Mouse (Mus musculus): Measurements from ENCODE around the gene Cacng2. TPM values are rescaled to one million over a fixed set of nuclear protein-coding genes. Genes with fewer than 3 reads are reported as not detected.
"Not testable (repeated sequence)": the region's sequence is repeated elsewhere in the genome, so short reads cannot be mapped to it uniquely, and the experiment has no call there.

Gene Cacng2
- polyA plus RNA-seq, 1 experiment from 2014 or later = 0.10 TPM

GRCm38 (mm10) chr15:78045314-78045713 is 74.5 kb downstream of the Cacng2 start:
- no peak overlapping the region for H3K4me3 ChIP-seq (replicated peaks)
- H3K9me3 ChIP-seq = no peaks in the 10 kb centered on the region
- no peak overlapping the region for H3K4me2 ChIP-seq (replicated peaks)
- no peak overlapping the region for H3K9ac ChIP-seq
- H3K36me3 ChIP-seq = no peaks in the 10 kb centered on the region
- no peak overlapping the region for H3K27ac ChIP-seq
- WGBS = 69% methylated on average over 7 of the region's 7 CpGs
- H3K4me1 ChIP-seq (replicated peaks) = no peaks in the 10 kb centered on the region
- no peak for ATAC-seq
- 0 out of 2 replicates have a peak, but pooled peaks cover 3% of the 10 kb centered on the region for H3K27me3 ChIP-seq (replicated peaks)

- no peaks in the 10 kb centered on the region for H3K36me3 ChIP-seq
- no peak overlapping the region for H3K4me2 ChIP-seq (replicated peaks)
- H3K27me3 ChIP-seq (replicated peaks) = 0 out of 2 replicates have a peak, but pooled peaks cover 3% of the 10 kb centered on the region
- H3K27ac ChIP-seq = no peak overlapping the region
- H3K4me1 ChIP-seq (replicated peaks) = no peaks in the 10 kb centered on the region
- H3K9me3 ChIP-seq = no peaks in the 10 kb centered on the region
- ATAC-seq = no peak
- H3K9ac ChIP-seq = no peak overlapping the region
- no peak overlapping the region for H3K4me3 ChIP-seq (replicated peaks)
- WGBS = 69% methylated on average over 6 of the region's 6 CpGs
These were observed 75.0 kb downstream of the Cacng2 start for GRCm38 (mm10) chr15:78044826-78045225.

GRCm38 (mm10) chr15:78042706-78043105 is 77.1 kb downstream of the Cacng2 start:
- no peak overlapping the region for H3K4me3 ChIP-seq (replicated peaks)
- WGBS = 91% methylated on average over 8 of the region's 8 CpGs
- H3K27ac ChIP-seq = no peak overlapping the region
- no peak for ATAC-seq
- H3K27me3 ChIP-seq (replicated peaks) = 0 out of 2 replicates have a peak, but pooled peaks cover 3% of the 10 kb centered on the region
- no peak overlapping the region for H3K4me2 ChIP-seq (replicated peaks)
- H3K9ac ChIP-seq = no peak overlapping the region
- H3K4me1 ChIP-seq (replicated peaks) = no peaks in the 10 kb centered on the region
- H3K9me3 ChIP-seq = no peaks in the 10 kb centered on the region
- no peaks in the 10 kb centered on the region for H3K36me3 ChIP-seq

- no peak for ATAC-seq
- no peak overlapping the region for H3K27ac ChIP-seq
- no peak overlapping the region for H3K9ac ChIP-seq
- no peaks in the 10 kb centered on the region for H3K9me3 ChIP-seq
- no peak overlapping the region for H3K4me3 ChIP-seq (replicated peaks)
- H3K27me3 ChIP-seq (replicated peaks) = 0 out of 2 replicates have a peak, but pooled peaks cover under 1% of the 10 kb centered on the region
- no peaks in the 10 kb centered on the region for H3K36me3 ChIP-seq
- H3K4me1 ChIP-seq (replicated peaks) = no peaks in the 10 kb centered on the region
- 85% methylated on average over 10 of the region's 10 CpGs for WGBS
- H3K4me2 ChIP-seq (replicated peaks) = no peak overlapping the region
These were observed 82.2 kb downstream of the Cacng2 start for GRCm38 (mm10) chr15:78037626-78038025.

GRCm38 (mm10) chr15:78036586-78036985 is 83.2 kb downstream of the Cacng2 start:
- Histone ChIP-seq H3K4me3 (replicated peaks) (no peak overlapping the region), H3K4me1 (replicated peaks) (no peaks in the 10 kb centered on the region), H3K27ac (no peak overlapping the region), H3K9me3 (no peaks in the 10 kb centered on the region), H3K4me2 (replicated peaks) (no peak overlapping the region), H3K36me3 (no peaks in the 10 kb centered on the region), H3K9ac (no peak overlapping the region), H3K27me3 (replicated peaks) (no peaks in the 10 kb centered on the region)
- WGBS = 44% methylated on average over 2 of the region's 2 CpGs
- ATAC-seq = no peak

- no peak overlapping the region for H3K9ac ChIP-seq
- no peak overlapping the region for H3K4me3 ChIP-seq (replicated peaks)
- H3K27me3 ChIP-seq (replicated peaks) = no peaks in the 10 kb centered on the region
- no peaks in the 10 kb centered on the region for H3K36me3 ChIP-seq
- no peak for ATAC-seq
- H3K4me1 ChIP-seq (replicated peaks) = no peaks in the 10 kb centered on the region
- WGBS = 67% methylated on average over 8 of the region's 8 CpGs
- no peak overlapping the region for H3K27ac ChIP-seq
- no peaks in the 10 kb centered on the region for H3K9me3 ChIP-seq
- H3K4me2 ChIP-seq (replicated peaks) = no peak overlapping the region
These were observed 89.9 kb downstream of the Cacng2 start for GRCm38 (mm10) chr15:78029938-78030337.

GRCm38 (mm10) chr15:78026521-78026920 is 93.3 kb downstream of the Cacng2 start:
- H3K4me1 ChIP-seq (replicated peaks) = no peaks in the 10 kb centered on the region
- H3K27ac ChIP-seq = no peak overlapping the region
- no peak overlapping the region for H3K9ac ChIP-seq
- H3K4me2 ChIP-seq (replicated peaks) = no peak overlapping the region
- H3K4me3 ChIP-seq (replicated peaks) = no peak overlapping the region
- ATAC-seq = no peak
- no peaks in the 10 kb centered on the region for H3K36me3 ChIP-seq
- H3K9me3 ChIP-seq = no peaks in the 10 kb centered on the region
- 85% methylated on average over 6 of the region's 6 CpGs for WGBS
- H3K27me3 ChIP-seq (replicated peaks) = no peaks in the 10 kb centered on the region

- H3K4me3 ChIP-seq (replicated peaks) = no peak overlapping the region
- WGBS = 55% methylated on average over 4 of the region's 4 CpGs
- no peak for ATAC-seq
These were observed 95.6 kb downstream of the Cacng2 start for GRCm38 (mm10) chr15:78024211-78024610.

GRCm38 (mm10) chr15:78014046-78014445 is 105.8 kb downstream of the Cacng2 start:
- Histone ChIP-seq H3K9ac (no peak overlapping the region), H3K4me1 (replicated peaks) (no peaks in the 10 kb centered on the region), H3K27me3 (replicated peaks) (no peaks in the 10 kb centered on the region; the same call in 1 of the 2 replicates), H3K9me3 (no peaks in the 10 kb centered on the region), H3K4me2 (replicated peaks) (no peak overlapping the region), H3K4me3 (replicated peaks) (no peak overlapping the region), H3K27ac (no peak overlapping the region), H3K36me3 (no peaks in the 10 kb centered on the region)
- 94% methylated on average over 1 of the region's 1 CpGs for WGBS
- ATAC-seq = no peak

More at GRCm38 (mm10) chr15:78024211-78024610, 95.6 kb downstream of the Cacng2 start:
- Histone ChIP-seq H3K27me3 (replicated peaks) (no peaks in the 10 kb centered on the region), H3K4me2 (replicated peaks) (no peak overlapping the region), H3K36me3 (no peaks in the 10 kb centered on the region), H3K9ac (no peak overlapping the region), H3K27ac (no peak overlapping the region), H3K4me1 (replicated peaks) (no peaks in the 10 kb centered on the region), H3K9me3 (no peaks in the 10 kb centered on the region)

GRCm38 (mm10) chr15:78008206-78008605 is 111.6 kb downstream of the Cacng2 start:
- not testable (repeated sequence) for H3K4me2 ChIP-seq (replicated peaks); H3K36me3 ChIP-seq; H3K27ac ChIP-seq; H3K9me3 ChIP-seq; H3K4me1 ChIP-seq (replicated peaks); ATAC-seq; H3K9ac ChIP-seq; H3K4me3 ChIP-seq (replicated peaks); H3K27me3 ChIP-seq (replicated peaks)
- WGBS = 86% methylated on average over 8 of the region's 8 CpGs

- peak; percentile 66; the same call in 1 of the 2 replicates for ATAC-seq
- Histone ChIP-seq H3K27me3 (replicated peaks) (no peaks in the 10 kb centered on the region), H3K4me2 (replicated peaks) (no peak overlapping the region)
These were observed 115.9 kb downstream of the Cacng2 start for GRCm38 (mm10) chr15:78003929-78004328.

GRCm38 (mm10) chr15:78001400-78001799 is 118.4 kb downstream of the Cacng2 start:
- H3K27me3 ChIP-seq (replicated peaks) = no peaks in the 10 kb centered on the region; the same call in 1 of the 2 replicates
- WGBS = 29% methylated on average over 5 of the region's 5 CpGs
- no peaks in the 10 kb centered on the region for H3K9me3 ChIP-seq
- no peak overlapping the region for H3K27ac ChIP-seq
- no peak overlapping the region for H3K9ac ChIP-seq
- H3K4me1 ChIP-seq (replicated peaks) = no peaks in the 10 kb centered on the region
- H3K4me3 ChIP-seq (replicated peaks) = no peak overlapping the region
- H3K36me3 ChIP-seq = no peaks in the 10 kb centered on the region
- H3K4me2 ChIP-seq (replicated peaks) = no peak overlapping the region
- ATAC-seq = no peak

More at GRCm38 (mm10) chr15:78003929-78004328, 115.9 kb downstream of the Cacng2 start:
- no peak overlapping the region for H3K9ac ChIP-seq
- no peak overlapping the region for H3K27ac ChIP-seq
- H3K4me3 ChIP-seq (replicated peaks) = no peak overlapping the region
- no peaks in the 10 kb centered on the region for H3K9me3 ChIP-seq
- H3K4me1 ChIP-seq (replicated peaks) = no peaks in the 10 kb centered on the region
- H3K36me3 ChIP-seq = no peaks in the 10 kb centered on the region
- 46% methylated on average over 9 of the region's 9 CpGs for WGBS

GRCm38 (mm10) chr15:77988541-77988940 is 131.3 kb downstream of the Cacng2 start:
- H3K27ac ChIP-seq = no peak overlapping the region
- ATAC-seq = no peak
- H3K4me1 ChIP-seq (replicated peaks) = no peaks in the 10 kb centered on the region
- no peaks in the 10 kb centered on the region for H3K36me3 ChIP-seq
- H3K27me3 ChIP-seq (replicated peaks) = no peaks in the 10 kb centered on the region
- no peak overlapping the region for H3K9ac ChIP-seq
- no peak overlapping the region for H3K4me2 ChIP-seq (replicated peaks)
- 74% methylated on average over 5 of the region's 5 CpGs for WGBS
- no peak overlapping the region for H3K4me3 ChIP-seq (replicated peaks)
- no peaks in the 10 kb centered on the region for H3K9me3 ChIP-seq
